Mouse (Mus musculus) hindbrain, embryonic 16.5 days (tissue): ENCODE data around the gene Trpv1. TPM values are rescaled to one million over a fixed set of nuclear protein-coding genes. Genes with fewer than 3 reads are reported as not detected.

ENCODE experiments used
- ATAC-seq: fragments of 200-750 bp; cut with Nextera tagmentation; 2 replicates; pipeline ENCODE4 v1.8.0; 2017; ENCODE audit warnings: moderate TSS enrichment, moderate library complexity
- H3K27ac ChIP-seq: fragments of 300-500 bp; sonication (generic); 2 replicates; pipeline ENCODE4 v1.5.1; 2014; ENCODE audit warnings: low read depth, mild to moderate bottlenecking, control low read depth, low read length, moderate library complexity
- H3K27me3 ChIP-seq: fragments of 300-500 bp; sonication (generic); replicated peaks from 2 replicates; pipeline ENCODE4 v1.6.1; 2014; ENCODE audit warnings: low read length; ENCODE audit not compliant: control insufficient read depth, insufficient read depth
- H3K36me3 ChIP-seq: fragments of 300-500 bp; sonication (generic); 2 replicates; pipeline ENCODE4 v1.6.1; 2014; ENCODE audit warnings: mild to moderate bottlenecking, low read length, moderate library complexity, mixed read lengths; ENCODE audit not compliant: control insufficient read depth, insufficient read depth
- H3K4me1 ChIP-seq: fragments of 300-500 bp; sonication (generic); 2 replicates; pipeline ENCODE4 v1.6.1; 2014; ENCODE audit warnings: low read depth, low read length; ENCODE audit not compliant: control insufficient read depth, insufficient read depth
- H3K4me2 ChIP-seq: fragments of 300-500 bp; sonication (generic); 2 replicates; pipeline ENCODE4 v1.6.1; 2014; ENCODE audit warnings: mild to moderate bottlenecking, low read length, control low read depth, moderate library complexity
- H3K4me3 ChIP-seq: fragments of 300-500 bp; sonication (generic); 2 replicates; pipeline ENCODE4 v1.5.1; 2014; ENCODE audit warnings: mild to moderate bottlenecking, low read length, control low read depth, moderate library complexity
- H3K9ac ChIP-seq: fragments of 300-500 bp; sonication (generic); 2 replicates; pipeline ENCODE4 v1.6.1; 2014; ENCODE audit warnings: low read depth, mild to moderate bottlenecking, control low read depth, low read length, moderate library complexity
- H3K9me3 ChIP-seq: fragments of 300-500 bp; sonication (generic); 2 replicates; pipeline ENCODE4 v1.6.1; 2014; ENCODE audit warnings: mild to moderate bottlenecking, low read length, moderate library complexity; ENCODE audit not compliant: control insufficient read depth
- WGBS: fragments of 180-500 bp; shearing (Covaris S2); extraction: QIAGEN DNeasy Blood & Tissue Kit; methylation state at CpG from one replicate; pipeline ENCODE4 v1.1.7; 2014; 5-methylcytosine and 5-hydroxymethylcytosine counted together
- polyA plus RNA-seq: library from polyadenylated mRNA; unstranded; fragments of >200 nt; fragmentation: Nextera tagmentation; extraction: Ambion mirVana; gene quantifications from 2 replicates; pipeline ENCODE4 v1.2.1, GENCODE M21; 2015

Trpv1 gene
- 0.31 and 0.40 TPM in 2 replicates for polyA plus RNA-seq

GRCm38 (mm10) chr11:73233992-73234391, at the start of gene Trpv1:
Trpv1 (plus strand) TSS chr11:73234292.
- no peak for ATAC-seq
- Histone ChIP-seq H3K36me3 (no peaks in the 10 kb centered on the region), H3K4me3 (no peak within 1 kb of the TSS), H3K4me1 (no peaks in the 10 kb centered on the region), H3K4me2 (no peak within 1 kb of the TSS), H3K27ac (no peak within 1 kb of the TSS), H3K27me3 (no peaks in the 10 kb centered on the region), H3K9ac (no peak within 1 kb of the TSS), H3K9me3 (peaks cover 3% of the 10 kb centered on the region)
- 73% methylated on average over 5 of the region's 5 CpGs for WGBS

- no peak for ATAC-seq
- Histone ChIP-seq H3K27me3 (no peaks in the 10 kb centered on the region), H3K4me3 (no peak overlapping the region), H3K36me3 (peaks cover 14% of the 10 kb centered on the region; the same call in 1 of the 2 replicates), H3K27ac (no peak overlapping the region), H3K4me1 (no peaks in the 10 kb centered on the region), H3K9me3 (no peaks in the 10 kb centered on the region), H3K9ac (no peak overlapping the region), H3K4me2 (no peak overlapping the region)
- 93% methylated on average over 10 of the region's 10 CpGs for WGBS
Measured at GRCm38 (mm10) chr11:73185872-73186615, 48.0 kb upstream of the Trpv1 start.

- no peak overlapping the region for H3K4me2 ChIP-seq
- H3K9me3 ChIP-seq, result no peaks in the 10 kb centered on the region
- no peak overlapping the region for H3K27ac ChIP-seq
- no peaks in the 10 kb centered on the region for H3K4me1 ChIP-seq
- no peak for ATAC-seq
- 95% methylated on average over 6 of the region's 6 CpGs for WGBS
- H3K4me3 ChIP-seq, result no peak overlapping the region
- no peak overlapping the region for H3K9ac ChIP-seq
- peaks cover 18% of the 10 kb centered on the region; the same call in 1 of the 2 replicates for H3K36me3 ChIP-seq
- H3K27me3 ChIP-seq, result no peaks in the 10 kb centered on the region
Measured at GRCm38 (mm10) chr11:73187231-73187630, 46.9 kb upstream of the Trpv1 start.

GRCm38 (mm10) chr11:73193047-73193446, 41.0 kb upstream of the Trpv1 start:
- H3K9ac ChIP-seq, result no peak overlapping the region
- H3K4me2 ChIP-seq, result no peak overlapping the region
- no peaks in the 10 kb centered on the region for H3K27me3 ChIP-seq
- H3K9me3 ChIP-seq, result no peaks in the 10 kb centered on the region
- H3K27ac ChIP-seq, result no peak overlapping the region
- ATAC-seq, result no peak
- WGBS, result 80% methylated on average over 6 of the region's 6 CpGs
- peaks cover 4% of the 10 kb centered on the region for H3K4me1 ChIP-seq
- no peak overlapping the region for H3K4me3 ChIP-seq
- peaks cover 13% of the 10 kb centered on the region; the same call in 1 of the 2 replicates for H3K36me3 ChIP-seq

DNA sequence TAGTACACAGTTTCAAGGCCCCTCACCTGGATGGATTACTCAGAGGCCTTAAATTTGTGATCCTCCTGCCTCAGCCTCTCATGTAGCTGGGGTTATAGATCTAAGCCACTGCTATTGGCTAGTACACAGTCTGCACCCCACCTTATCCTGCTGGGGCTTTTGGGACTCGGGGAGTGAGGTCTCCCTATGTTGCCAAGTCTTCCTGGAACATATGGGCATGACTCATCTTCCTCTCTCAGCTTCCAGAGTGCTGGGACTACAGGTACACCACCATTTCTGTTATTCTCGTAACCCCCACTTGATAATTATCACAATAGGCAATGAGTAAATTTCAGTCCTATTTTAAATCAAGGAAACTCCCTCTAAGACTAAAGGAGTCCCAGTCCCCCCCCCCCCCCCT, 39.6 kb upstream of the Trpv1 start:
- H3K36me3 ChIP-seq, result 0 out of 2 replicates have a peak, but pooled peaks cover 10% of the 10 kb centered on the region
- peaks cover 7% of the 10 kb centered on the region for H3K4me1 ChIP-seq
- H3K4me2 ChIP-seq, result no peak overlapping the region
- WGBS, result 81% methylated on average over 2 of the region's 2 CpGs
- no peak overlapping the region for H3K9ac ChIP-seq
- no peak overlapping the region for H3K4me3 ChIP-seq
- H3K27me3 ChIP-seq, result no peaks in the 10 kb centered on the region
- no peak for ATAC-seq
- no peaks in the 10 kb centered on the region for H3K9me3 ChIP-seq
- no peak overlapping the region for H3K27ac ChIP-seq

DNA sequence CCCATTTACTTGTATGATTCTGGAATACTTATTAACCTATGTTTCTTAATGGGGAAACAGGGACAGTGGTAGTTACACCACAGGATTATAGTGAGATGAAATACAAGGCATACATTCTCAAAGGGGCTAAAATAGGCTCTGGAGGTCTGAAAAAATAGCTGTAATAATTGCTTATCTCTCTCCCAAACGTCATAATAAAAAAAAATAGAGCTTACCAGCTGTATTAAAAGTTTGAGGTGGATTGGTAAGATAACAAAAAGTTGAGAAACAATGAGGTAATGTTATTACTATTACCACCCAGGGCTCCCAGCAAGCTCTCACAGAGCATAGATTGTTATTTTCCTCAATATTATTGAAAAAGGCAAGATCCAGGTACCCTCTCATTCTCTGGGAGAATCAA, 35.9 kb upstream of the Trpv1 start:
- Histone ChIP-seq H3K9me3 (no peaks in the 10 kb centered on the region), H3K27ac (no peak overlapping the region; the same call in 1 of the 2 replicates), H3K9ac (peak overlapping the region; percentile 78), H3K36me3 (no peaks in the 10 kb centered on the region), H3K4me2 (peak overlapping the region; percentile 89), H3K27me3 (no peaks in the 10 kb centered on the region), H3K4me3 (peak overlapping the region; percentile 64), H3K4me1 (peaks cover 13% of the 10 kb centered on the region)
- no peak for ATAC-seq
- 2% methylated on average over 1 of the region's 1 CpGs for WGBS

GRCm38 (mm10) chr11:73198603-73199229, 35.4 kb upstream of the Trpv1 start, which contains the start of gene Ctns:
Ctns (minus strand) TSS chr11:73199042.
- Histone ChIP-seq H3K4me1 (peaks cover 13% of the 10 kb centered on the region), H3K9me3 (no peaks in the 10 kb centered on the region), H3K27me3 (no peaks in the 10 kb centered on the region), H3K9ac (peak within 1 kb of the TSS; percentile 78), H3K4me2 (peak within 1 kb of the TSS; percentile 89), H3K27ac (peak within 1 kb of the TSS; percentile 67), H3K4me3 (peak within 1 kb of the TSS; percentile 64), H3K36me3 (no peaks in the 10 kb centered on the region)
- 1% methylated on average over 22 of the region's 22 CpGs for WGBS
- peak; percentile 98 for ATAC-seq

DNA sequence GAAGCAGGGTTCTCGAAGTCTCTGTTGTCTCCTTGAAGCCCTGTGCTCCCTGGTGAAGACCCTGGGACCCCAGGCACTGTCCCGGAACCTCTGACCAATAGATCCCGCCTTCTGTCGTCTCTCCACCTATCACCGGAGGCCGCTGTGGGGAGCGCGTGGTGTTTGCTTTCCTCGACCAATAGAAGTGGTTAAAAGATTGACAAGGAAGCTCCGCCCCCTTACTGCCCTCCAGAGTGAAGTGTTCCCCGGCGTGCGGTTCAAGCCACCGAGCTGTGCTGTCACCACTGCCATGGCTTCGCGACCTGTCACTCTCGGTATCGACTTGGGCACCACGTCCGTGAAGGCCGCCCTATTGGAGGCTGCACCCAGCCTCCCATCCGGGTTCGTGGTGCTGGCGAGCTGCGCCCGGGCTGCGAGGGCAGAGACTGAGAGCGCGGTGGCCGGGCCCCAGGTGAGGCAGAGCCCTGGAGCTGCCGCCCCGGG, 34.8 kb upstream of the Trpv1 start, which contains the start of gene Shpk:
Gene Shpk, plus strand, starts transcription at position 231 of the 483 bp plus-strand sequence.
- Histone ChIP-seq H3K9ac (peak within 1 kb of the TSS; percentile 78), H3K4me3 (peak within 1 kb of the TSS; percentile 64), H3K27me3 (no peaks in the 10 kb centered on the region), H3K36me3 (no peaks in the 10 kb centered on the region), H3K4me1 (peaks cover 13% of the 10 kb centered on the region), H3K27ac (peak within 1 kb of the TSS; percentile 67), H3K9me3 (no peaks in the 10 kb centered on the region), H3K4me2 (peak within 1 kb of the TSS; percentile 89)
- ATAC-seq, result peak; percentile 98
- 0% methylated on average over 32 of the region's 32 CpGs for WGBS

- peak overlapping the region; percentile 64 for H3K4me3 ChIP-seq
- H3K4me1 ChIP-seq, result peaks cover 13% of the 10 kb centered on the region
- ATAC-seq, result no peak; the same call in 1 of the 2 replicates
- H3K27me3 ChIP-seq, result no peaks in the 10 kb centered on the region
- no peaks in the 10 kb centered on the region for H3K9me3 ChIP-seq
- no peaks in the 10 kb centered on the region for H3K36me3 ChIP-seq
- no peak overlapping the region for H3K27ac ChIP-seq
- 6% methylated on average over 12 of the region's 12 CpGs for WGBS
- peak overlapping the region; percentile 89 for H3K4me2 ChIP-seq
- peak overlapping the region; percentile 78 for H3K9ac ChIP-seq
Measured at GRCm38 (mm10) chr11:73199879-73200278, 34.2 kb upstream of the Trpv1 start.
